Mouse (Mus musculus): ENCODE results near the gene Gm2a.

GRCm38 (mm10) chr11:55148461-55148860 is 50.5 kb downstream of the Gm2a start:
- TF ChIP-seq CTCF (IDR thresholded peaks at IDR 0.05; ENCODE audit: control insufficient read depth, insufficient read depth, insufficient read length) (no peak), USF1 (IDR thresholded peaks at IDR 0.05; ENCODE audit: low read depth) (no peak), CEBPB (IDR thresholded peaks at IDR 0.05; ENCODE audit: low read depth) (no peak), MAX (IDR thresholded peaks at IDR 0.05) (no peak), MYOG (IDR thresholded peaks at IDR 0.05; ENCODE audit: control insufficient read depth, extremely low read depth, insufficient read length) (no peak), MYOD1 (IDR thresholded peaks at IDR 0.05; ENCODE audit: control insufficient read depth, insufficient read length, low read depth) (no peak)

Measured in C2C12 (cell line).